Mouse (Mus musculus): Measurements from ENCODE around the gene Oaf. TPM values are rescaled to one million over a fixed set of nuclear protein-coding genes. Genes with fewer than 3 reads are reported as not detected.

Gene Oaf
- polyA plus RNA-seq, 1 experiment from 2014 or later = 95.4 TPM

DNA sequence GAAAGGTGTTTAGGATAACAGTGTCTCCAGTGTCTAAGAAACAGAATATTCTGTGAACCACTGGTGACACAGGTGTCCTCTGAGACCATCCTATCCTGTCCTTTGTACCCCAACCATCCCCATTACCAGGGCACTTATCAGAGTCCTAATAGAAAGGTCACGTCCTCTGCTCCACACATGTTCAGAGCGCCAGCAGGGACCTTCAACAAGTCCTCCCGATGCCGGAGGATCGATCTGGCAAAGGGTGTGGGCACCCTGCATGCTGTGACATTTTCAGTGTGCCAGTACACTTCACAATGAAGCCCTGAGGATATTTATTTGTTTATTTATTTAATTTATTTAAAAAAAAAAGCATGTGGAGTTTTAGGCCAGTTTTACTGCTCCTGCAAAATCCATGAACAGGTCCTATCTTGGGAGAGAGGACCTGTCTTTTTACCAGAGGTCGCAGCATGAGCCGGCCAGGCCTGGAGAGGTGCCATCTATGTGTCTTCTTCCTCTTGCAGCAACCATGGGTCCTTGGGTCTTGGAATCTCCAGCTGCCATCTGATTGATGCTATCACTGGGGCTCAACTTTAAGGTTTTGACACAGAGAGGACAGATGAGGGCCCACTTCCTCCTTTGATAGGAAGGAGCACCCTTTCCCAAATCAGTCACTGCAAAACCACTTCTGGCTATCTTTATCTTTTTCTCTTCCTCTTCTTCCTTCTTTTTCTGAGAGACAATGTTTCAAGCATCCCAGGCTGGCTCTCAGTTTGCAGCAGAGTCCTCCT lies 6.3 kb upstream of the Oaf start:
- no peak overlapping the region for H3K27ac ChIP-seq (ENCODE audit: low read depth)
- peaks cover 5% of the 10 kb centered on the region; the same call in 1 of the 2 replicates for H3K4me1 ChIP-seq (ENCODE audit: insufficient read depth)
- ATAC-seq (ENCODE audit: insufficient read depth) (no peak), DNase-seq (no peak)
- no peak overlapping the region for H3K4me3 ChIP-seq (ENCODE audit: low read depth, low read length)
- H3K9me3 ChIP-seq (ENCODE audit: low read depth, low read length) = no peaks in the 10 kb centered on the region
- WGBS = 73% methylated on average over 7 of the region's 7 CpGs
- no peaks in the 10 kb centered on the region for H3K36me3 ChIP-seq (ENCODE audit: insufficient read depth)
- H3K4me2 ChIP-seq = no peak overlapping the region
- H3K9ac ChIP-seq = no peak overlapping the region
- no peaks in the 10 kb centered on the region for H3K27me3 ChIP-seq (ENCODE audit: insufficient read depth, low read length)
- no peak for TF ChIP-seq CTCF (IDR thresholded peaks at IDR 0.05; ENCODE audit: low read depth)

DNA sequence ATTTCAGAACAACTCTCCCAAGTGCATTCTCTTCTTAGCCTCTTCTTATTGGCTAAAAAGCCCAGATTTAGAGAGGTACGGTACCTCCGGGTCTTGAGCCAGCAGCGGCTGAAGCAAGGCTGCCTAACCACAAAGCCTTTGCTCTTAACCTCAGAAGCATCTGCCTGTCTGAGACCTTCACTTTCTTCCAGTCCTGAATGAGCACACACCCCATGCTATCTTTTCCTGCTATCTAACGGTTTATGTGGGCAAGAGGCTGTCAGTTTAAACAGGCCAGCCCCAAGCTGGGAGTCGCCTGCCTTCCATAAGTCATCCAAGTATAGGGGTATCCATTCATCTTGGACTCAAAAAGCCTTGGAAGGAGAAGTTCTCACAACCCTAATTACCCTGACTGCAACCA lies 2.7 kb upstream of the Oaf start:
- Histone ChIP-seq H3K9ac (no peak overlapping the region), H3K4me3 (ENCODE audit: low read depth, low read length) (no peak overlapping the region), H3K27me3 (ENCODE audit: insufficient read depth, low read length) (no peaks in the 10 kb centered on the region), H3K27ac (ENCODE audit: low read depth) (no peak overlapping the region), H3K4me2 (no peak overlapping the region), H3K9me3 (ENCODE audit: low read depth, low read length) (no peaks in the 10 kb centered on the region), H3K36me3 (ENCODE audit: insufficient read depth) (no peaks in the 10 kb centered on the region), H3K4me1 (ENCODE audit: insufficient read depth) (peaks cover 18% of the 10 kb centered on the region)
- ATAC-seq (ENCODE audit: insufficient read depth) (no peak), DNase-seq (no peak)
- WGBS = 72% methylated on average over 5 of the region's 5 CpGs
- no peak for TF ChIP-seq CTCF (IDR thresholded peaks at IDR 0.05; ENCODE audit: low read depth)

DNA sequence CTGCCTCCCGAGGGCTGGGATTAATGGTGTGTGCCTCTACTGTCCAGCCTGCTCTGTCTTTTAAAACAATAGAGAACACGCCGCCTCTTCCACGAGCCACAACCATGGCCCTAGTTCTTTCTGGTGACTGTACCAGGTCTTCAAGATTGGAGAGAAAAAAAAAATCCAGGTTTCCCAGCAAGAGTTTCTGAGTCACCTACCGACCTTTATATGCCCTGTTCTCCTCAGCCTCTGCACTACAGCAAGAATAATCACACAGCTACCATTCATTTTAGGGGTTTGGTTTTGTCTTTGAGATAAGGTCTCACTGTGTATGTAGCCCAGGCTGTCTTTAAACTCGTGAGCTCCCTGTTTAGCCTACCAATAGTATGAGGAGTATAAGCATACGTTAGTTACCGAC lies 2.3 kb upstream of the Oaf start:
- Histone ChIP-seq H3K4me1 (ENCODE audit: insufficient read depth) (peaks cover 22% of the 10 kb centered on the region), H3K9me3 (ENCODE audit: low read depth, low read length) (no peaks in the 10 kb centered on the region), H3K9ac (no peak overlapping the region), H3K27ac (ENCODE audit: low read depth) (no peak overlapping the region), H3K4me3 (ENCODE audit: low read depth, low read length) (no peak overlapping the region), H3K4me2 (no peak overlapping the region), H3K27me3 (ENCODE audit: insufficient read depth, low read length) (no peaks in the 10 kb centered on the region), H3K36me3 (ENCODE audit: insufficient read depth) (no peaks in the 10 kb centered on the region)
- 79% methylated on average over 8 of the region's 8 CpGs for WGBS
- ATAC-seq (ENCODE audit: insufficient read depth) = no peak
- DNase-seq = no peak
- TF ChIP-seq CTCF (IDR thresholded peaks at IDR 0.05; ENCODE audit: low read depth) = no peak

DNA sequence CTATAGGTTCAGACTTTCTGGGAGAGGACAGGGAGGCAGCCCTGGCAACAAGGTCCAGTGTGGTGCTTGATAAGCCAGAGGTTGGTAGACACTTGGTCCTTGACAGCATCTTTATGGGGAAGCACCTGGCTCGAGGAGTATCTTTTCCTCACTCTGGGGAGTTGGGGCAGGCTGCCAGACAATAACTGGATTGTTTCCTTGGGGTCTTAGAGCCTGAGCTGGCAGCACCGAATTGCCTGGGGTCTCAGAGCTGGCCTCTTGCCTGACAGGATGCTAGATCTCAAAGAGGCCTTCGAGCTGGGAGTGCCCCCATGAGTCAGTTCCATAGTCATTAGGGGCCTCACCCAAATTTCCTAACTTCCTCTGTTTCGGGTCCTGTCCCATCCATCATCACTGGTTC lies 1.6 kb upstream of the Oaf start:
- Histone ChIP-seq H3K27ac (ENCODE audit: low read depth) (no peak overlapping the region), H3K9ac (no peak overlapping the region), H3K4me3 (ENCODE audit: low read depth, low read length) (no peak overlapping the region), H3K4me2 (no peak overlapping the region), H3K27me3 (ENCODE audit: insufficient read depth, low read length) (no peaks in the 10 kb centered on the region), H3K36me3 (ENCODE audit: insufficient read depth) (peaks cover 4% of the 10 kb centered on the region; the same call in 1 of the 2 replicates), H3K9me3 (ENCODE audit: low read depth, low read length) (no peaks in the 10 kb centered on the region), H3K4me1 (ENCODE audit: insufficient read depth) (peaks cover 20% of the 10 kb centered on the region)
- ATAC-seq (ENCODE audit: insufficient read depth) = no peak
- no peak for TF ChIP-seq CTCF (IDR thresholded peaks at IDR 0.05; ENCODE audit: low read depth)
- no peak for DNase-seq
- 30% methylated on average over 4 of the region's 4 CpGs for WGBS

DNA sequence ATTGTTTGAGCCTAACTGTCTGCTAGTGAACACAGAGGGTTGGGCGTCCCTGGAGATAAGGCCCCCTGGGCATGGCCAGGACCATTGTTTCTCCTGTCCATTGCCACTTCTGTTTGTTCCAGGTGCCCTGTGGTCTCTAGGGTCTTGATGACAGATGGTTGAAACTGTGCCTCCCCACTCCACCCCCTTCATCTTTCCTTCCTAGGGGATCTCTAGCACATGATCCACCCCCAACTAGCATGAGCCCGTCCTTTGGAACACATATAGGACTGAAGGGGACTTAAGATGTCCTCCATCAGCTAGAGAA lies 836 bp upstream of the Oaf start:
- DNase-seq = no peak
- 39% methylated on average over 2 of the region's 2 CpGs for WGBS
- peak overlapping the region; percentile 83 for H3K9ac ChIP-seq
- H3K36me3 ChIP-seq (ENCODE audit: insufficient read depth) = peaks cover 11% of the 10 kb centered on the region
- no peaks in the 10 kb centered on the region for H3K9me3 ChIP-seq (ENCODE audit: low read depth, low read length)
- no peak for TF ChIP-seq CTCF (IDR thresholded peaks at IDR 0.05; ENCODE audit: low read depth)
- no peaks in the 10 kb centered on the region for H3K27me3 ChIP-seq (ENCODE audit: insufficient read depth, low read length)
- ATAC-seq (ENCODE audit: insufficient read depth) = no peak
- H3K27ac ChIP-seq (ENCODE audit: low read depth) = peak overlapping the region; percentile 94
- H3K4me1 ChIP-seq (ENCODE audit: insufficient read depth) = peaks cover 21% of the 10 kb centered on the region
- peak overlapping the region; percentile 87; the same call in 1 of the 2 replicates for H3K4me3 ChIP-seq (ENCODE audit: low read depth, low read length)
- peak overlapping the region; percentile 75 for H3K4me2 ChIP-seq

- Histone ChIP-seq H3K9me3 (ENCODE audit: low read depth, low read length) (no peaks in the 10 kb centered on the region), H3K4me1 (ENCODE audit: insufficient read depth) (peaks cover 29% of the 10 kb centered on the region), H3K36me3 (ENCODE audit: insufficient read depth) (peaks cover 26% of the 10 kb centered on the region), H3K27me3 (ENCODE audit: insufficient read depth, low read length) (no peaks in the 10 kb centered on the region), H3K27ac (ENCODE audit: low read depth) (peak overlapping the region; percentile 94), H3K9ac (peak overlapping the region; percentile 83), H3K4me2 (peak overlapping the region; percentile 75), H3K4me3 (ENCODE audit: low read depth, low read length) (peak overlapping the region; percentile 87)
- no peak for TF ChIP-seq CTCF (IDR thresholded peaks at IDR 0.05; ENCODE audit: low read depth)
- DNase-seq (peak; percentile 57), ATAC-seq (ENCODE audit: insufficient read depth) (peak; percentile 3; the same call in 1 of the 2 replicates)
- WGBS = under 1% methylated on average over 49 of the region's 51 CpGs
These were observed 823 bp downstream of the Oaf start for GRCm38 (mm10) chr9:43238631-43239545.

DNA sequence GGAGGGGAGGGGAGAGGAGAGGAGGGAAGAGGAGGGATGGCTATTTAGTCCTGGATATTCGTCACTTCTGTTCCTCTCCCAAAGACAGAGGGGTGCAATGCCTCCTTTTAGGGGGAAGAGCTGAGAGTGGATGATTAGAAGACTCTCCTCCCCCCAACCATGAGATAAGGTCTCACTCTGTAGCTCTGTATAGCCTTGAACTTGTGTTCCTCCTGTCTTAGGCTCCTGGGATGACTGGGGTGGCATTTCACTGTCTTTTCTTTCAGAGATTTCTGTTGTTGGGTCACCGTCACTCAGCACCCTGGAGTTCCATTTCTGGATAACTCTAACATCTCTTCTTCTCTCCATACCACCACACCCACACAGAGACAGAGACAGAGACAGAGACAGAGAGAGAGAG lies 1.5 kb downstream of the Oaf start:
- Histone ChIP-seq H3K27me3 (ENCODE audit: insufficient read depth, low read length) (no peaks in the 10 kb centered on the region), H3K27ac (ENCODE audit: low read depth) (peak overlapping the region; percentile 94), H3K36me3 (ENCODE audit: insufficient read depth) (peaks cover 33% of the 10 kb centered on the region), H3K4me3 (ENCODE audit: low read depth, low read length) (peak overlapping the region; percentile 87), H3K9me3 (ENCODE audit: low read depth, low read length) (no peaks in the 10 kb centered on the region), H3K4me2 (peak overlapping the region; percentile 75), H3K4me1 (ENCODE audit: insufficient read depth) (peaks cover 36% of the 10 kb centered on the region), H3K9ac (peak overlapping the region; percentile 83)
- ATAC-seq (ENCODE audit: insufficient read depth) (no peak), DNase-seq (no peak)
- 40% methylated on average over 2 of the region's 2 CpGs for WGBS
- no peak for TF ChIP-seq CTCF (IDR thresholded peaks at IDR 0.05; ENCODE audit: low read depth)
